Mouse (Mus musculus) neural tube, embryonic 11.5 days (tissue): ENCODE results near the gene Thsd4. TPM values are rescaled to one million over a fixed set of nuclear protein-coding genes. Genes with fewer than 3 reads are reported as not detected.

Experiments used
- ATAC-seq: fragments of 200-750 bp; cut with Nextera tagmentation; 2 replicates; pipeline ENCODE4 v1.8.0; 2017; ENCODE audit warnings: moderate number of reproducible peaks, mild to moderate bottlenecking, moderate TSS enrichment, moderate library complexity; ENCODE audit not compliant: insufficient read depth, low FRiP score, low TSS enrichment
- DNase-seq: peaks from one replicate; pipeline ENCODE4 v3.0.0-alpha.2; 2015; ENCODE audit warnings: low spot score
- H3K27ac ChIP-seq: fragments of 300-500 bp; sonication (generic); 2 replicates; pipeline ENCODE4 v1.5.1; 2014; ENCODE audit warnings: low read depth, mild to moderate bottlenecking, low read length
- H3K27me3 ChIP-seq: fragments of 300-500 bp; sonication (generic); 2 replicates; pipeline ENCODE4 v1.6.1; 2014; ENCODE audit warnings: mild to moderate bottlenecking, low read length, mixed read lengths; ENCODE audit not compliant: control insufficient read depth, insufficient read depth
- H3K36me3 ChIP-seq: fragments of 300-500 bp; sonication (generic); 2 replicates; pipeline ENCODE4 v1.6.1; 2014; ENCODE audit warnings: mild to moderate bottlenecking, low read length, moderate library complexity, mixed read lengths; ENCODE audit not compliant: control insufficient read depth, insufficient read depth
- H3K4me1 ChIP-seq: fragments of 300-500 bp; sonication (generic); 2 replicates; pipeline ENCODE4 v1.6.1; 2014; ENCODE audit warnings: low read length, mixed read lengths; ENCODE audit not compliant: control insufficient read depth, insufficient read depth
- H3K4me2 ChIP-seq: fragments of 300-500 bp; sonication (generic); 2 replicates; pipeline ENCODE4 v1.6.1; 2014; ENCODE audit warnings: low read depth, mild to moderate bottlenecking, moderate library complexity
- H3K4me3 ChIP-seq: fragments of 300-500 bp; sonication (generic); 2 replicates; pipeline ENCODE4 v1.5.1; 2014; ENCODE audit warnings: low read depth, low read length
- H3K9ac ChIP-seq: fragments of 300-500 bp; sonication (generic); 2 replicates; pipeline ENCODE4 v1.6.1; 2014; ENCODE audit warnings: mild to moderate bottlenecking, low read length
- H3K9me3 ChIP-seq: fragments of 300-500 bp; sonication (generic); 2 replicates; pipeline ENCODE4 v1.6.1; 2016; ENCODE audit warnings: low read length; ENCODE audit not compliant: control insufficient read depth
- WGBS: fragments of 180-500 bp; shearing (Covaris S2); extraction: QIAGEN DNeasy Blood & Tissue Kit; methylation state at CpG from one replicate; pipeline ENCODE4 v1.1.7; 2014; 5-methylcytosine and 5-hydroxymethylcytosine counted together
- polyA plus RNA-seq: library from polyadenylated mRNA; unstranded; fragments of >200 nt; fragmentation: Nextera tagmentation; extraction: Ambion mirVana; gene quantifications from 2 replicates; pipeline ENCODE4 v1.2.1, GENCODE M21; 2014

Thsd4 gene
- polyA plus RNA-seq, 1 experiment from 2014 or later, result 5.4 TPM

DNA sequence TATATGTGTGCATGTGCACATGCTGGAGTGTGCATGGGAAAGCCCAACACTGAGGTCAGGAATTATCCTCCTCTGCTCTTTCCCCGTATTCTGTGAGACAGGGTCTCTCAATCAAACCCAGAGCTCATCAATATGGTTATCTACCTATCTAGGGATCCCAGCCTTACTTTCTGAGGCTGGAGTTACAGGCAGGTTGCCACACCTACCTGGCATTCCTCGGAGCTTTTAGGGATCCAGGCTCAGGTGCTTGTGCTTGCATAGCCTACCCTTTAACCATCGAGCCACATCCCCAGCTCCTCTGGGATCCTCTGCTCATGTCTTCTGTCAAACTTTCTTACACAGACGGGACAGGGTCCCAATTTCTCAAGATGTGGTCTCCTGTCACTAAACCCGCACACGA is 565.4 kb downstream of the Thsd4 start:
- Histone ChIP-seq H3K4me1 (no peaks in the 10 kb centered on the region), H3K9me3 (no peaks in the 10 kb centered on the region), H3K36me3 (no peaks in the 10 kb centered on the region), H3K9ac (no peak overlapping the region), H3K4me3 (no peak overlapping the region), H3K27ac (no peak overlapping the region), H3K4me2 (no peak overlapping the region), H3K27me3 (no peaks in the 10 kb centered on the region)
- 47% methylated on average over 6 of the region's 6 CpGs for WGBS
- DNase-seq (no peak), ATAC-seq (no peak)

DNA sequence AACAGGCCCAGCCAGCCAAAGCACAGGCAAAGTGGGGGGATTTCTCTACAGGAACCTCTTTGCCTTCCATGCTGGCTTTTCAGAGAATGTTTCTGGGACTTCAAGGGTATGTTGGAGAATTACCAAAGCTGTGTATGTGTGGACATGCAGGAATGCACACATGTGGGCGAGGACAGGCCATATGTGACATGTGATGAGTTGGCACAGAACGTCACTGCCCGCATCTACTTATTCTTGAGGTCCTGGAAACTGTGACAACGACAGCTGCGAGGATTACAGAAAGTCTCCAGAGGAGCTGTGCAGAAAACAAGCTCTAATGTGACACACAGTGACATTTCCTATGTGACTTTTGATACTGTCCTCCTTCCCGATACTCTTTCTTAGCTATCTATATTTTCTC is 566.2 kb downstream of the Thsd4 start:
- Histone ChIP-seq H3K4me2 (no peak overlapping the region), H3K36me3 (no peaks in the 10 kb centered on the region), H3K27me3 (no peaks in the 10 kb centered on the region), H3K4me1 (no peaks in the 10 kb centered on the region), H3K9ac (no peak overlapping the region), H3K4me3 (no peak overlapping the region), H3K27ac (no peak overlapping the region), H3K9me3 (no peaks in the 10 kb centered on the region)
- ATAC-seq (no peak), DNase-seq (no peak)
- WGBS, result 87% methylated on average over 6 of the region's 6 CpGs

DNA sequence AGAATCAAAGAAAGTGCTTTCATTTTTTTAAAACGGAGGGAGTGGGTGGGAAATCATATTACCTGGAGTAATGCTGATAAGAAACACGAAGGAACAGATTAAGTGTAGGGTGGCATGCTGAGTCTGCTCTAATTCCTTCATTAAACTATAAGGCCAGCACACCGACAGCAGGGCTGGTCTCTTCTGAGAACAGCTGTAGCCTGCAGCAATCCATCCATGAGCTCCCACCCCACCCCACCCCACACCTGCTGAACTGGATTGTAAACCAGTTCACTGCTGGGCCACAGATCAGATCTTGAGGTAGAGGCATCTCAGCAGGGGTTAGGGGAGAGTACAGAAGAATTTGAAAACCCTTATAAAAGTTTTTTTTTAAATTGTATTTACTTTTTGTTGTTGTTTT is 566.6 kb downstream of the Thsd4 start:
- Histone ChIP-seq H3K4me2 (no peak overlapping the region), H3K9me3 (no peaks in the 10 kb centered on the region), H3K27me3 (no peaks in the 10 kb centered on the region), H3K9ac (no peak overlapping the region), H3K27ac (no peak overlapping the region), H3K4me1 (no peaks in the 10 kb centered on the region), H3K36me3 (no peaks in the 10 kb centered on the region), H3K4me3 (no peak overlapping the region)
- ATAC-seq, result no peak
- 56% methylated on average over 3 of the region's 3 CpGs for WGBS
- no peak for DNase-seq

DNA sequence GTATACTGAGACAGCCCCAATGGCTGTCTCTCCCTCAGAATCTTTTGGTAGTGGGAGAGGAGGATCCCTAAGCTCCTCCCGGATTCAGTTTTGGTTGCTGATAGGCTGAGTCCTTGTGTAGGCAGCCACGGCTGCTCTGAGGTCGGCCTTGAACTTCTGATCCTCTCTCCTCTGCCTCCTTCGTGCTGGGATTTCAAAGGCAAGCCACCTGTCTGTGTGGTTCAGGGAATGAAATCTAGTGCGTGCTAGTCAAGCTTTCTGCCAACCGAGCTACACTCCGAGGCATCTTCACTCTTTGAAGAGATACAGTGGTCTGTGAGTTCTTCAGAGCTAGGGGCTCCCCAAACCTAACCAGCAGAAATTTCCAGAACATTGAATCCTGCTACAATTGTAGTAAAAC is 568.3 kb downstream of the Thsd4 start:
- no peak for ATAC-seq
- no peak for DNase-seq
- WGBS, result 81% methylated on average over 7 of the region's 7 CpGs
- Histone ChIP-seq H3K9ac (no peak overlapping the region), H3K4me1 (no peaks in the 10 kb centered on the region), H3K27ac (no peak overlapping the region), H3K36me3 (no peaks in the 10 kb centered on the region), H3K27me3 (no peaks in the 10 kb centered on the region), H3K4me2 (no peak overlapping the region), H3K9me3 (no peaks in the 10 kb centered on the region), H3K4me3 (no peak overlapping the region)

DNA sequence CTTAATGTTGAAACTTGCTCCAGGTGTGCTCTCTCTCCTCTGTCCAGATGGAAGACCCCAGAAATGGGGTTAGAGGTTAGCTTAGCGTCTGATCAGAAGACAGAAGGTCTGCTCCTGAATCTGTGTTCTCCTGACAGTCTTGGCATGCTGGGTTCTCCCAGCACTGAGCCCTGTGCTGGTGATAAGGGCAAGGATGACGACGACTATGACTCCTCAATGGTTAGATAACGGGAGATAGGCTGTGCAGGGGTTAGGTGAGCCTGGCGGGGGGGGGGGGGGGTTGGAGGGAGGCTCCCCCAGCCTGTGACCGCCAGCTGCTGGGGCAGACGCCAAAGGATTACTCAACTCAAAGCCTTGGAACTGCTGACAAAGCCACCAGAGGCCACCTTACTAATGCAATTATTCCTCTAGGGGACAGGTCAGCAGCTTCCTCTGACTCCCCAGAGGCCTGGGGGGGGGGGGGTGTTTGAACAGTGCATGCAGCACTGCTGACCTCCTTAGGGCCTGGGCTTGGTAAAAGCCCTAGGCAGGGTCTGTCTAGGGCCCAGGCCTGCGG is 569.3 kb downstream of the Thsd4 start:
- H3K27me3 ChIP-seq, result no peaks in the 10 kb centered on the region
- H3K36me3 ChIP-seq, result no peaks in the 10 kb centered on the region
- H3K9me3 ChIP-seq, result no peaks in the 10 kb centered on the region
- WGBS, result 77% methylated on average over 8 of the region's 8 CpGs
- no peak overlapping the region for H3K4me3 ChIP-seq
- H3K9ac ChIP-seq, result no peak overlapping the region
- no peak for ATAC-seq
- DNase-seq, result no peak
- no peak overlapping the region for H3K4me2 ChIP-seq
- H3K27ac ChIP-seq, result no peak overlapping the region
- H3K4me1 ChIP-seq, result no peaks in the 10 kb centered on the region

DNA sequence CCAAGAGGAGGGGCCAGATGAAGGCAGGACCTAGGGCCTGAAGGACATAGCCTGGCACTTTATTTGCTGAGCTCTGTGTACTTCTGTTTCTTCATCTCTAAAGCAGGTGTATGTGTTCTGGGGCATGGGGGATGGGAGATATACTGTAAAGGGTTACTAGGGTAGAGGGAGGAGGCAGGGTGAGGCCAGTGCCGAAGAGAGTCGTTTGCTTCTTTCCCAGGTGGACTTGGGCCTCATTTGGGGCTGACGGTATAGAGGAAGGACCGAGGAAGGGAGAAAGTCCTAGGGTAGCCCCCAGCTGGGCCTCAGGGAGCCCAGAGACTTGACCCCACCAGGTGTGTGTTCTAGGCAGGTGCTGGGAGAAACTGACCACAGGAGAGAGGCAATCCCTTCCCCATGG is 569.9 kb downstream of the Thsd4 start:
- Histone ChIP-seq H3K9me3 (no peaks in the 10 kb centered on the region), H3K9ac (no peak overlapping the region), H3K4me1 (no peaks in the 10 kb centered on the region), H3K27me3 (no peaks in the 10 kb centered on the region), H3K36me3 (no peaks in the 10 kb centered on the region), H3K4me2 (no peak overlapping the region), H3K27ac (no peak overlapping the region), H3K4me3 (no peak overlapping the region)
- no peak for ATAC-seq
- DNase-seq, result no peak
- WGBS, result 87% methylated on average over 4 of the region's 4 CpGs

DNA sequence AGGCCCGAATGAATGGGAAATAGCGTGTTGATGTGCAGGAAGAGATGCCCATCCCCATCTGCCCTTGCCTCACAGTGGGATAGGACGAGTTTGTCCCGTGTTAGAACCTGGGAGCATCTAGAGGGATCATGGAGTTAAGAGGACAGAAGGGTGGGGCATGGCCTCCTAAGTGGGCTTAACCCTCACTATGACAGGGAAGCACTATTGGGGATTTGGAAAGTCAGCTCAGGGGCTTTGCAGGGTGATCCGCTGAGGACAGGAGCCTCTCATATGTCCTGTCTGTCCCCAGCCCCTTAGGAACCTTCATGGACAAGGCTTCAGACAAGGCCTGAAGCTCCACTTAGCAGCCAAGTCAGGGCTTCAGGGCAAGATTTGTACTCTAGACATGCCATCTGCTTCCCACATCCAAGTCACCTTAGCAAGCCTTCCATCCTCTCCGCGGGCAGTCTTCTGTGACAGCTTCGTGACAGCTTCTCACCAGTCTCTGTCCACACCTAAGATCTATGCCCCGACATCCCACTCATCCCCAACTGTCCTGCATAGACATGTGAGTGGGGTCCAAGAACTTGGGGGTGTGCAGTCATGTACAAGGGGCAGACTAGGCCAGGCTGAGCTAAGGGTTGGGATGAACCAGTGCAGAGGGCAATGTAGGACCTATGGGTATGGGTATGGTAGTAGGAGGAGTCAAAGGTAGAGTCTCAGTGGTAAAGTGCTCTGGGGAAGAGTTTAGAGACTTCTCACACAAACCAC is 570.7 kb downstream of the Thsd4 start:
- Histone ChIP-seq H3K27ac (no peak overlapping the region), H3K4me3 (no peak overlapping the region), H3K27me3 (no peaks in the 10 kb centered on the region), H3K4me2 (no peak overlapping the region), H3K4me1 (no peaks in the 10 kb centered on the region), H3K9me3 (no peaks in the 10 kb centered on the region), H3K36me3 (no peaks in the 10 kb centered on the region), H3K9ac (no peak overlapping the region)
- 90% methylated on average over 9 of the region's 9 CpGs for WGBS
- DNase-seq (no peak), ATAC-seq (no peak)

DNA sequence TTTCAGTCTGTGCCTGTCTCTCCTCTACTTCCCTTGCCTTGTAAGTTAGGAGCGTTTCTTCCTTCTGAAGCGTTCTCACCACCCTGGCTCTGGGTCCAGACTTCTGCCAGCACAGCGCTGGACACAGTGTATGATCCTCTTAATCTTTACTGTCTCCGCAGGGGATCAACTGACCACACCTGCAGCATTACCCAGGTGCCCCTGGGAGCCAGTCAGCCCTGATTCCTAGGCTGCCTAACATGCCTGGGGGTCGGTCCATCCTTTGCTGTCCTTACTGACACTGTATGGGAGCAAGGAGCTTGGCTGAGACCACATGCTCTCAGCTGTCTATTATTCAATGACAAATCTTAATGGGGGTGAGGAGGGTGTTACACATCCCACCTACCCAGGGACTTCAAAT is 571.9 kb downstream of the Thsd4 start:
- Histone ChIP-seq H3K9ac (no peak overlapping the region), H3K9me3 (no peaks in the 10 kb centered on the region), H3K27me3 (no peaks in the 10 kb centered on the region), H3K27ac (no peak overlapping the region), H3K4me3 (no peak overlapping the region), H3K4me1 (no peaks in the 10 kb centered on the region), H3K4me2 (no peak overlapping the region), H3K36me3 (no peaks in the 10 kb centered on the region)
- DNase-seq, result no peak
- WGBS, result 89% methylated on average over 5 of the region's 5 CpGs
- ATAC-seq, result no peak

DNA sequence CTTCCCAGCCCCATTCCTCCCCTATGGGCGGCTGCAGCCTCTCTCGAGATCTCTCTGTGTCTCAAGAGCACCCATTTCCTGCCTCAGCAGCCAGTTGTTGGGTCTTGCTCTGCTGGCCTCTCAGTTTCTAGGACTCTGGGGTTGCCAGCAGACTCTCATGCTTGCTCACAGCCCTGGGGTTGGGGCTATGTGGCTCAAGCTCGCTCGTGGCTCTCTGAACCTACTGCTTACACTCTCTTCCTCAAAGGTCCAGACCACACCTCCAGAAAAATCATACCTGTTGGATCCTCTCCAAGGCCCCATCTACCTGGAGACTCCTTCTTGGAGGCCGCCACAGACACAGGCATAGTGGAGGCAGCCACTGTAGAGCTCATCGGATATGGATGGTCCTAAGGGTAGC is 572.3 kb downstream of the Thsd4 start:
- Histone ChIP-seq H3K4me1 (no peaks in the 10 kb centered on the region), H3K27ac (no peak overlapping the region), H3K4me2 (no peak overlapping the region), H3K9me3 (no peaks in the 10 kb centered on the region), H3K36me3 (no peaks in the 10 kb centered on the region), H3K9ac (no peak overlapping the region), H3K4me3 (no peak overlapping the region), H3K27me3 (no peaks in the 10 kb centered on the region)
- ATAC-seq (no peak), DNase-seq (no peak)
- WGBS, result 90% methylated on average over 6 of the region's 6 CpGs
